Mouse (Mus musculus) layer of hippocampus, postnatal 36 days (tissue): ENCODE measurements around the gene Grk2. TPM values are rescaled to one million over a fixed set of nuclear protein-coding genes. Genes with fewer than 3 reads are reported as not detected.
"Not testable (repeated sequence)": the region's sequence is repeated elsewhere in the genome, so short reads cannot be mapped to it uniquely, and the experiment has no call there.

Experiments used
- DNase-seq, 2 experiments: peaks; one replicate each; pipeline ENCODE4 v3.0.0; 2022
- microRNA-seq, 2 experiments: library from miRNA; unstranded; fragments of <30 nt; microRNA quantifications; one replicate each; pipeline ENCODE4 v1.2.0; 2021
- total RNA-seq, 2 experiments: library from RNA; stranded (reverse); gene quantifications; 2 replicates each; pipeline ENCODE4 v1.2.3; 2021

The Grk2 gene
- total RNA-seq, 2 experiments from 2014 or later: 195 to 208 TPM

DNA sequence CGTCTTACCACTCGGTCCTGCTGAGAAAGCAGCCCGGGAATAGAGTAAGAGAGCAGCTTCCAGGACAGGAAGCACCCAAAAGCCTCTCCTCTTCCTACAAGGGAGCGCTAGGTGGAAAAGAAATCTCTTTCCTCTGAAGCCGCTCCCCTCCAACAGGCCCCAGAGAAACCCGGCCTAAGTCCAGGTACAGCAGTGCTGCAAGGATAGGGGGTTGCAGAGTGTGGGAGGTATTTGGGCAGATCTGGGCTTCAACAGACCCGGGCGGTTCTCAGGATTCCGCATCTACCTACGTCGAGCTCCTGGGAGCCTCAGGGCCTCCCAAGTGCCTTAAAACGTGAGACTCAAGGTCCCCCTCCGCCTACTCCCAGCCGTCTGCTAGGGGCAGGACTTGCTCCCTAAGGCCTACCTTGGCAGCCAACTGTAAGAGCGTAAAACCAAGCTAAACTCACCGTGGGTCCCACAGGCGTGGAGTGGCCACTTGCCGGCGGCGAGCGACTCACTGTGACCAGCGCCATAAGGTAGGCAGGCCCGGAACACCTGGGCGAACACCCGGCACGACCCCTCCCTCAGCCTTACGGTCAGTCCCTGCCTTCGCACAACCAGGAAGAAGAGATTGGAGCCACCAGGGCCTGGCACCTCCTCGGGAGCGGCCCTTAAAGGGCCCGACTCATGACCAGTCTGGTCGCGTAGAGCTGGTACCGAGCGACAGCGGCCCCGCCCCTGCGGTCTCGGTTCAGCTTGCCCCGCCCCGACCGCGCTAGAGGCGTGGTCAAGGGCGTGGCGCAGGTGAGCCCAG is 37.3 kb downstream of the Grk2 start, which contains the start of gene Ssh3:
TSS of gene Ssh3 (minus strand) at position 615 of the 796 bp plus-strand sequence.
- peak; percentile 60 to 65 for DNase-seq

DNA sequence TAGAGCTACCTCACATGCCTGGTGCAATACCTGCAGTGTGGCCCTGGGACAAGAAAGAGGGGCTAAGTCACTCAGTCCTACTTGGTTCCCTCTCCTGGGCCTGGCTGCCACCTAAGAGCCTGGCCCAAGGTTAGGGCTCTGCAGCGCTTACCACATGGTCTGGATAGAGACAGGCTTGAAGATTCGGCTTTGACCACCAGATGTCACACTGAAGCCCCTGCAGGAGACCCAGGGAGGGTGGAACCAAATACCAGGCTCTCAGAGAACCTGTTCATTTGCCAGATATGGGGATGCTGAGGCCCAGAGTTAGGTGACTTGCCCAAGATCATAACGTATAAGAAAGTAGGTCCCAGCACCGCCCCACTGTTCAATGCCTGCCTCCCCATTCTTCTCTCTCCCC is 40.1 kb downstream of the Grk2 start:
- DNase-seq: no peak

DNA sequence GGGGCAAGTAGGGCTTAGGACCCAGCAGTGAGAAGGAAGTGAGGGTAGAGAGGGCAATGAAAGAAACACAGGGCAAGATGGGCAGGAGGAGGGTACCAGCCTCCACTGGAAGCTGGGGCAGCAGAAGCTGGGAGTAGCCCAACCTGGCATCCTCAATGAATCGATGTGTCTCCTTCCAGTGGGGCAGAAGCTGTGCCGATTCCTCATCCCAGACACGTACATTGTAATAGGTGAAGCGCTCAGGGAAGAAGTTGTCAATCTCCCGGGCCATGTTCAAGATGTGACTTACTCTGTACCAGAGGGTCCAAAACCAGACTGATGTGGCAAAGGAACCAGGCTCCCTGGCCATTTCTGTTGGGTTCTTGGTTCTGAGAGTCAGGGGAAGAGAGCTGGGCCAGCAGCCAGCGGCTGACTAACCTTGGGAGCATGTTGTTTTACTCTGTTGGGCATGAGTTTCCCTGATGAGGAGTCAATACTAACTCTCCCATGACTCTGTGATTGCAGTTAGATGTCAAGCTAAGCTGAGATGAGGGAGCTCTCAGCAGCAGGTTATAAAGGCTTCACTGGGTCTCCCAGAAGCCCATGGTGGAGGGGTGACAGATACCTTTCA is 41.7 kb downstream of the Grk2 start:
- DNase-seq: no peak

DNA sequence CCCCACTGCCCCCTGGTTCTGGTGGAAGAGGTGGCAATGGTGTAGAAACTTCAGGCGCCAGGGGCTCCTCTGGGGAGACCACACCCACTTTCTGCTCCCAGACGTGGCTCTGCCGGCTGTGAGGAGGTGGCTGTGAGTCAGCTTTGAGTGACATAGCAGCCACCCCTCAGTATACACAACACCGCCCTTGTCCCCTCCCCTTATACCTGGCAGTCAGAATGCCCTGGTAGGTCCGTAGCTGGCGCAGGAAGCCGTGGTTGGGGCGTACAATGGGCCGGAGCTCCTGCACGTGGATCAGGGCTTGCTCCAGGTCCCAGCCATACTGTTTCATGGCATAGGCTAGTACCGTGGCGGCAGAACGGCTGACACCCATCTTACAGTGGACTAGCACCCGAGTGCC is 42.3 kb downstream of the Grk2 start:
- DNase-seq: no peak

DNA sequence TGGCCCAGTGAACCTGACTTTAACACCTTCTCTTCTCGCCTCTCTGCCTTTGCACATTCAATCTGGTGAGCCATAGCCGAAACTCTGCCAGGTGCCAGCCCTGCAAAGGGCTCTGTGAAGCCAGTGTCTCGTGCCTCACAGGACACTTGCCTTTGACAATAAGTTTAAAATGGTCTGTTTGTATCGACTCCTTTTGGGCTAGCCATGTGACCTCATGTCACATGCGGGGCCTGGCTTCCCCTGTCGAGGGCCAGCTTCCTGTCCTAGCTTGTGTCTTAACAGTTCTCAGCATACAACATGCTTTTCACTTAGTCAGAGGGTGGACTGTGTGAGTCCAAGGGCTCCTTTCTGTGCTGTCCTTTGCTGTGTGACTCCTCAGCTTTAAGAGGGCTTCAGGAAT is 43.3 kb downstream of the Grk2 start:
- DNase-seq: no peak

DNA sequence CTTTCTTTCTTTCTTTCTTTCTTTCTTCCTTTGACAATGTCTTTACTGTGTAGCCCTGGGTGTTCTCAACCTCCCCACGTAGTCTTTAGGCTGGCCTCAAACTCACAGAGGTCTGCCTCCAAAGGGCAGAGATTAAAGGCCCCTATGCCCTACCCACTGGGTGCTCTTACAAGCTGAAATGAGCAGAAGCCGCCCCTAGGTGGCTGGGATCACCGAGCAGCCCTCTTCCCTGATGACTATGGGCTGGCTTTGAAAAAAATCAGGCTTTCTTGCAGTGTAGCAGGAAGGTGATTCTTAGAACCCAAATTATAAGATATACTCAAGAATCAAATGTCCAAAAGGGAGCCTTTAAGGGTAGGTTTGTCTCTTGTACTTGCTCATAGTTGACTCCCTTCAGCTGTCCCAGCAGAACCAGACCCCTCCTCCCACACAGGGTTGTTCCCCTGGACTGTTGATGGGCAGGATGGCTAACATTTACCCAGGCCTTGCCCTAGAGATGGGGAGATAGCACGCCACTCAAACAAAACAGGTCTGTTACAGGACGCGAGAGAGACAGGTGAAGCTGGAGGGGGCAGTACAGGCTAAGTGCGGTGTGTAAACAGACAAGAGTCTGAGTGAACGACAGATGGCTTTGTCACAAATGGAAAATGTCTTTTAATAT is 44.9 kb downstream of the Grk2 start:
- DNase-seq: no peak

DNA sequence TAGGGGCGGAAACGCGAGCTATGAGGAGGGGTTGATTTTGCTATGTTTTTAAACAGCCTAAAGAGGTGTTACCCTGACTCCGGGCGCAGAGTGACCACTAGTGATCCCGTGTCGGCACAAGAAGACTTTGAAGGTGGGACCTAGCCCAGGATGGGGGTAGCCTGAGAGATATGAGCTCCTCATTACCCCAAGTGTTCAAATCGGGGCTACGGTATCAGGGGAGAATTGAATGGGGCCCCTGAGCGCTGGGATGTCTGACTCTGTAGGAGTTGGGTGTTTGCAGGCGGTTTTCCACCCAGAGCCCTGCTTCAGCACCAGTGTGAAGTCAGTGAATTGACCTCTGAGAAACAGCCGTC is 48.1 kb downstream of the Grk2 start:
- DNase-seq: no peak

DNA sequence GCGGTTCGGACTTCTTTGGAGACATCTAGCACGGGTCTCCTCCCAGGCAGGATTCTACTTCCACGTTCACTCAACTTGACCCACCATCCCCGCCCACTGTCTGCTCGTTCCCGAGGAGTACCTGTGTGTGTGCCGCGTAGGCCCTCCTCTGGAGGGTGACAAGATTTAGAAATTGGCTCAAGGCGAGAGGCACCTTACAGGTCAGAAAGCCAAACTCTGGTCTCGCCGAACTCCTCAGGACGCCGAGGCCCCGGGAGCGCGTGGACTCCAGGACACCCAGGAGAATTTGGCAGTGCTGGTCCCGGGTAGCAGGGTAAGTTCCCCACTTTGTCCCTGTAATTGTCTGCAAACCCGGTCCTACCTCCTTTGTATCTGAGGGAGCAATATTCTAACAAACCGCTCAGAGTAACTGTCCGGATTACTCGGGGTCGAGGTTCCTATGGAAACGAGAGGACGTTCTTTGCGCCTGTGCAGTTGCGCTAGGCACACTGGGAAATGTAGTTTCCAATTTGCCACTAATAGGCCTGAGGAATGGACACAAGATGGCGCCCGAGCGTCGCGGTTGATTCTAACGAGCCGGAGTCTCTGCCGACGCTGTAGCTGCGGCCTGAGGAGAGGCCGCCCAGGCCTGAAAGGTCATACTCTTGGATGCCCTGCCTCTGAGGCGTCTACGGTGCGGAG is 48.7 kb downstream of the Grk2 start:
- DNase-seq: peak; percentile 88 to 92

DNA sequence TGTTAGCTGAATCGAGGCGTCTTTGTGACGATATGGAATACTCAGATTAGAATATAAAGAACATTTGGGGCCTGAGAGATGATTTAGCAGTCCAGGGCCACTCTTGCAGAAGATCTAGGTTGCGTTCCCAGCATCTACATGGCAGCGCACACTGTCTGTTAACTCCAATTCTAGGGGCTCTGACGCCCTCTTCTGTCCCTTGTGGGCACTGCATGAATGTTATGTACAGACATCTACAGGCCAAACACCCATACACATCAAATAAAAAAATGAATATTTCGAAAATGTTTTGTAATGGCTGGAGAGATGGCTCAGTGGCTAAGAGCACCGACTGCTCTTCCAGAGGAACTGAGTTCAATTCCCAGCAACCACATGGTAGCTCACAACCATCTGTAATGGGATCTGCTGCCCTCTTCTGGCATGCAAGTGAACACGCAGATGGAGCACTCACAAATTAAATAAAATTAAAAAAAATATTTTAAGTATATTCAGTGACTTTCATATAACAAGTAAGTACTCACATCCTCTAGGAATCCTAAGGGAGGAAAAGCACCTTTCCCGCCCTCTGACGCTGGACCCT is 50.3 kb downstream of the Grk2 start:
- DNase-seq: no peak

DNA sequence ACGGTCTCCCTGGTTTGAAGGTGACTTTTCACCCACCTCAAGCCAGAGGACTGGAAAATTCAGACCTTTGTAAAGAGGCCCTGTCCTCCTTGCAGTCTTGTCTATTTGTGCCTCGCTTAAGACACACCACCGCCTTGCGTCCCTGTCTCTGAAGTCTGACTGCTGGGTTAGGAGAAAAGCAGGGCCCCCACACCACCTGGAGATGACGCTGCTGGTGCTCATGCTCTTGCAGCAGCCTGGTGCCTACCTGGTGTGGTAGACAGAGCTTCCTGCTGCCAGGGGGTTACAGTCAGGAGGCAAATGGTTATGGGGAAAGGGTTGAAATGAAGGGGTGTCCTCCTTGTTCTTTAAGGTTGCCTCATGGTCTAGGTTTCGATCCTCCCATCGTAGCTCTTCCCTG is 51.8 kb downstream of the Grk2 start:
- no peak for DNase-seq

DNA sequence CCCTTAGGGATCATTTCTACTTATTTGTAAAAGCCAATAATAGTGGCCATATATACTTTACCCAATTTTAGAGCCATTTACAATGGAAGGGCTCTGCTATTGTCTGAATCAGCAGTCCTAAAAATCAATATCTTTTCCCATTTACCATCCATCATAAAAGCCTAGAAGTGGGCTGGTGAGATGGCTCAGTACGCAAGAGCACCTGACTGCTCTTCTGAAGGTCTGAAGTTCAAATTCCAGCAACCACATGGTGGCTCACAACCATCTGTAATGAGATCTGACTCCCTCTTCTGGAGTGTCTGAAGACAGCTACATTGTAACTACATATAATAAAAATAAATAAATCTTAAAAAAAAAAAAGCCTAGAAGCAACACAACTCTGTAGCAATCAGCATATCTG is 57.3 kb downstream of the Grk2 start:
- DNase-seq: not testable (repeated sequence)

DNA sequence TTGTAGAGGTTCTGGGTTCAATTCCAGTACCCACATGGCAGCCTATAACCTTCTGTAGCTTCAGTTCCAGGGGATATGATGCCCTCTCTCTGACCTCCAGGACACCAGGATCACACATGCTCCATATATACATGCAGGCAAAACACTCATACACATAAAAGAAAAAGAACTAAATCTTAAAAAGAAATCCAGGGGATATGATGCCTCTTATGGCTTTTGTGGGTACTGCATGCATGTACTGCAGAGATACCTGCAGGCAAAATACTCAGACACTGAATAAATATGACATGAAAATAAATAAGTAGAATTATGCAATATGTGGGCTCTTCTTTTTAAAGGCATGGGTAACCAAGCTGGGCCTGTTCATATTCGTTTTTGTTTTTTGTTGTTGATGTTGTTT is 59.0 kb downstream of the Grk2 start:
- no peak for DNase-seq

DNA sequence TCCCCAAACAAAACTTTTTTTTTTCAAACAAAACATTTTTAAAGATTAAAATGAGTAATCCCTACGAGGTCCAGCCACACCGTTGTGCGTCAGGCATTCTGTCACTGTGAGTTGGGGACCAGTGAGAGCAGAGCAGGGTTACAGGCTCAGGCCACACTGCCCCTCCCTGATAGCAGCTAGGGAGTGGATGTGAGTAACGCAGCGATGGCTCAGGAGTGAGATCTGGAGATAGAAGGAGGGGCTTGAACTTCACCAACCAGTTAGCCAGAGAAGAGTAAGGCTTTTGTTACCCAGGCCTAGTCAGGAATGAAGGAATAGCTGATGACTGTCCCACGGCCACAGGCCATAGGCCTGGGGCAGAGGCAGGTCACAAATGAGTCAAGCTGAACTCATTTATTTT is 61.2 kb downstream of the Grk2 start:
- no peak for DNase-seq

DNA sequence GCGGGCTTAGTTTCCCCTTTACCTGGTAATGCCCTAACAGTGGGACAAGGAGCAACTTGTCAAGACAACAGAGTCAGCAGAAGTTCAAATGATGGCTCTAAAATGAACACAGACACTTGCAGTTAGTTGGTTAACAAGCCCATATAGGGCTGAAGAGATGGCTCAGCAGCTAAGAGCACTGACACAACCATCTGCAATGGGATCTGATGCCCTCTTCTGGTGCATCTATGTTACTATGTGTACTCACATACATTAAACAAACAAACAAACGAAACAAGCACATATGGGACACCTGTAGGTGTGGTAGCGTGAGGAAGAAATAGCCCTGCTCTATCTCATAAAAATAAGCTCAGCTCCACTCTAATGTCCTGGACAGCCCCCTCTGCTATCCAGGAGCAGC is 63.6 kb downstream of the Grk2 start:
- no peak for DNase-seq

DNA sequence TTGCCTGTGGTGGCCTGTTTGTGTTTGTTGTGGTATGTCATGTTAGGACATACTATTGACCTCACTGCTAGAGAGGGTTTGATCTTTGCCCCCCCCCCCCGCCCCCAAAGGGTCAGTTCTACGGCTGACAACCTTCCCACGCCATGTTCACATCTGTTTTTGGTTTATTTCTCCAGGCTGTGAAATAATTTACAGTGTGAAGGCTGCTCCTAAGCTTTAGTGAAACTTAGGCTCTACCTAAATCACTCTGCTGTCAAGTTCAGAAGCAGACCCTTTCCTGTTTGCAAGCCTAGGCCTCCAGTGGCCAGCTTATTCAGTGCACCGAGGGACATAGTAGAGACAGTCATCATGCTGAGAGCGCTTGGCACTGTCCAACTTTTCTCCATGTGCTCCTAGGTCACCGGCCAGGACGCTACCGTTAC is 65.8 kb downstream of the Grk2 start:
- DNase-seq: no peak

Small RNAs within 50 kb of the gene (microRNA-seq; reads per million reads assigned to microRNA genes)
- gene Mir6985: 3.3 to 3.8 reads per million in 2 experiments

Other genes with a start within 250 kb of the Grk2 start
- not detected for gene Gstp3, start 246.7 kb downstream of the Grk2 start, total RNA-seq
- not detected for gene Cabp2, start 224.6 kb downstream of the Grk2 start, total RNA-seq
- gene Cdk2ap2, start 209.0 kb downstream of the Grk2 start, total RNA-seq: 10 to 100 TPM; 29.7 to 46.0 TPM
- 100 to 1,000 TPM; 169 to 174 TPM for gene Pitpnm1, start 206.2 kb downstream of the Grk2 start, total RNA-seq
- 100 to 1,000 TPM; 108 to 128 TPM for gene Aip, start 180.4 kb downstream of the Grk2 start, total RNA-seq
- gene Gpr152, start 166.4 kb downstream of the Grk2 start, total RNA-seq: under 1 TPM; 0.10 TPM
- gene Cabp4, start 162.2 kb downstream of the Grk2 start, total RNA-seq: under 1 TPM; 0.17 to 0.28 TPM
- 10 to 100 TPM; 83.8 to 90.0 TPM for gene Coro1b, start 157.6 kb downstream of the Grk2 start, total RNA-seq
- gene Ptprcap, start 152.6 kb downstream of the Grk2 start, total RNA-seq: 1 to 10 TPM; 1.6 to 3.8 TPM
- gene Rps6kb2, start 142.9 kb downstream of the Grk2 start, total RNA-seq: 10 to 100 TPM; 34.5 to 45.1 TPM
- 1 to 10 TPM; 7.1 to 9.9 TPM for gene Carns1, start 130.7 kb downstream of the Grk2 start, total RNA-seq
- gene Tbc1d10c, start 114.9 kb downstream of the Grk2 start, total RNA-seq: 1 to 10 TPM in 1 of 2 experiments, under 1 TPM in 1; 0.56 to 1.3 TPM
- 100 to 1,000 TPM; 255 to 265 TPM for gene Ppp1ca, start 114.2 kb downstream of the Grk2 start, total RNA-seq
- 1 to 10 TPM; 5.5 to 7.1 TPM for gene Rad9a, start 104.6 kb downstream of the Grk2 start, total RNA-seq
- gene Clcf1, start 92.0 kb downstream of the Grk2 start, total RNA-seq: under 1 TPM; 0.32 to 0.83 TPM
- not detected for gene AC109138.7, start 91.9 kb downstream of the Grk2 start, total RNA-seq
- gene Pold4, start 74.3 kb downstream of the Grk2 start, total RNA-seq: 10 to 100 TPM; 12.4 to 16.6 TPM
- gene Ssh3, start 37.0 kb downstream of the Grk2 start, total RNA-seq: 10 to 100 TPM; 53.4 to 59.5 TPM
- gene Ankrd13d, start 23.1 kb downstream of the Grk2 start, total RNA-seq: 10 to 100 TPM; 65.2 to 66.9 TPM
- gene Kdm2a, start 92.1 kb upstream of the Grk2 start, total RNA-seq: 10 to 100 TPM; 82.4 to 85.3 TPM
- gene Rhod, start 133.2 kb upstream of the Grk2 start, total RNA-seq: 1 to 10 TPM in 1 of 2 experiments, under 1 TPM in 1; 0.35 to 1.3 TPM
- 10 to 100 TPM; 26.1 to 30.0 TPM for gene Syt12, start 171.2 kb upstream of the Grk2 start, total RNA-seq
- not detected for gene 2010003K11Rik, start 192.4 kb upstream of the Grk2 start, total RNA-seq
- 10 to 100 TPM; 56.1 to 61.9 TPM for gene Pcx, start 204.2 kb upstream of the Grk2 start, total RNA-seq